Mouse (Mus musculus) kidney, adult 2 months (tissue): ENCODE measurements around the gene Aig1.

Experiments used
- CTCF ChIP-seq: fragments of 200-500 bp; conservative IDR thresholded peaks from 2 replicates; pipeline ENCODE4 v1.5.1; 2011; ENCODE audit warnings: low read depth, mild to moderate bottlenecking, control low read depth, low read length, moderate library complexity, mixed read lengths; ENCODE audit not compliant: insufficient read depth, insufficient read length
- POLR2A ChIP-seq: fragments of 200-500 bp; IDR thresholded peaks from one replicate; pipeline ENCODE4 v1.6.1; 2011; ENCODE audit warnings: low read depth, low read length, control low read depth

- TF ChIP-seq CTCF (no peak), POLR2A (no peak)
Measured at GRCm38 (mm10) chr10:13696326-13696725, 172.5 kb downstream of the Aig1 start.
